Mouse (Mus musculus) kidney, adult 2 months (tissue): ENCODE results near the gene Gbx1.

Source experiments
- CTCF ChIP-seq: fragments of 200-500 bp; conservative IDR thresholded peaks from 2 replicates; pipeline ENCODE4 v1.5.1; 2011; ENCODE audit warnings: low read depth, mild to moderate bottlenecking, control low read depth, low read length, moderate library complexity, mixed read lengths; ENCODE audit not compliant: insufficient read depth, insufficient read length
- POLR2A ChIP-seq: fragments of 200-500 bp; IDR thresholded peaks from one replicate; pipeline ENCODE4 v1.6.1; 2011; ENCODE audit warnings: low read depth, low read length, control low read depth

- TF ChIP-seq CTCF (no peak), POLR2A (no peak)
These were observed 26.2 kb downstream of the Gbx1 start for GRCm38 (mm10) chr5:24500851-24501250.
